Mouse (Mus musculus) urinary bladder, postnatal 10 days (tissue): ENCODE results near the gene Zdhhc9.
A peak's percentile ranks its signal among the peaks of the same experiment; 100 is the strongest.
"Not testable (repeated sequence)": the region's sequence is repeated elsewhere in the genome, so short reads cannot be mapped to it uniquely, and the experiment has no call there.

Experiments
- DNase-seq: peaks from one replicate; pipeline ENCODE4 v3.0.0; 2022; ENCODE audit warnings: low spot score

Zdhhc9 gene

DNA sequence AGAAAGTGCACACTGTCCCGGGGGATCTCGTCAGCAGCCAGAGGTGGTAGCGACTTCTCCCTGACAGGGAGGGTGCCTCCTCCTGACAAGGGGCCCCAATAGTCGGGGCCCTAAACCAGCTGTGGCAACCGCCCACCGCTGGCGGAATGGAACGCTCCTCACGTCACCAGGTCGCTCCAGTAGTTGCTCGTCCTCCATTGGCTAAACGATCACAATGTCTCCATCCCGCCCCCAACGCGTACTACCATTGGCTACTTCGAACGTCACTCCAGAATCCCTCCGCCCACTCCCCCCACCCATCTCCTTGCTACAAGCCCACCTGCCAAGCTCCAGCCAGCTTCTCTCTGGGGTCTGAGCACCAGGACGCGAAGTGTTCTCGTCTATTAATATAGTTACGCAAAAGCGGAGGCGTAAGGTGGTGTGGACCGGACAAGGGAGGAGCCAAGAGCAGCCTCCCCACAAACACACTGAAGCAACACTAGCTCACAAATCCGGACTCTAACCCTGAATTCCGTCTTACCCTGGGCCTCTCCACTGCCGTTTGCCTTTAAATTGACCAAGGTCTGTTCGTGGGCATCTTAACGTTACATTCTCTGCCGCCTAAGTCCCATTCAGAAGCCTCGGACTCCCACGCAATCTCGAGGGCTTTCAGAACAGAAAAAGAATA lies at the start of gene Zdhhc9:
TSS of gene Zdhhc9 (minus strand) at position 360 of the 667 bp plus-strand sequence.
- peak; percentile 33 for DNase-seq

DNA sequence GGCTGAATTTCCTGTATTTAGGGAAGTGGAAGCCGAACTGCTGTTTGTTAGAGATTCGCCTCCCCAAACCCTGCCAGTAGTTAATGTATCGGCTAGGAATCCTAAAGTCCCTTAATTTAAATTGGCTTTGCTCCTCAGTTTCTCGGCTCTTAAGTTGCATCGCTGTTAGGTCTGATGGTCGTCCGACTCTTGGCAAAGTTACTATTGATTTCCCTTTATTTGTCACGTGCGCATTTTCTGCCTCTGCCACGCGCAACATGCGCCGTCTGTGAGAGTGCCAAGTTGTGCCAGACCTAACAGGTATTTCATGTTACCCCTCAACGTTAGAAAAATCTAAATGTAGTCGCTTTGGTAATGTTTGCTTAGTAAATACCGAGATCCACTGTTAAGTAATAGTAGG lies 48.3 kb upstream of the Zdhhc9 start:
- no peak for DNase-seq

DNA sequence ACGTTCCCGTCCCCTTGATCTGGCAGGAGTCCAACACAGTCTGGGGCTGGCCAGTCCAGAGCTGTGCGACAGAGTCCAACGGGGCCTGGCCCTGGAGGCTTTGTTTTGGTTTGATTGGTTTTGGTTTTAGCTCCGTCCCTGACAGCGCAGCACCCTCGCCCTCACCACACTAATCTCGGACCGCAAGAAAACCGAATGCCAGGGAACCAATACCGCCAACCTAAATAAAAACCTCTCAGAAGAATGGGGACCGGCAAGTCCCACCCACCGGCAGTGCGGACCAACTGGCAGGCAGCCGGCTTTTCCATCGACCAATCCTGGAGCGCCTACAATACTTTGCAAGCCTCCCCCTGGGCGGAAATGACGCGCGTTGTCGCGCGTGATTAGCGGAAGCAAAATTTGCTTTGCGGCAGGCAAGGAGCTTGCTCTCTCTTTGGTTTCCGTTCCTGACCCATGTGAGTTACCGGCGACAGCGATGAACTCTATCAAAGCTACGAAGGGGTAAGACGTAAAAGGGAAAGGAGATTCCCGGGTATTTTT lies 47.9 kb upstream of the Zdhhc9 start, which contains the start of gene Utp14a:
TSS of gene Utp14a (plus strand) at position 395 of the 540 bp plus-strand sequence.
- peak; percentile 65 for DNase-seq

DNA sequence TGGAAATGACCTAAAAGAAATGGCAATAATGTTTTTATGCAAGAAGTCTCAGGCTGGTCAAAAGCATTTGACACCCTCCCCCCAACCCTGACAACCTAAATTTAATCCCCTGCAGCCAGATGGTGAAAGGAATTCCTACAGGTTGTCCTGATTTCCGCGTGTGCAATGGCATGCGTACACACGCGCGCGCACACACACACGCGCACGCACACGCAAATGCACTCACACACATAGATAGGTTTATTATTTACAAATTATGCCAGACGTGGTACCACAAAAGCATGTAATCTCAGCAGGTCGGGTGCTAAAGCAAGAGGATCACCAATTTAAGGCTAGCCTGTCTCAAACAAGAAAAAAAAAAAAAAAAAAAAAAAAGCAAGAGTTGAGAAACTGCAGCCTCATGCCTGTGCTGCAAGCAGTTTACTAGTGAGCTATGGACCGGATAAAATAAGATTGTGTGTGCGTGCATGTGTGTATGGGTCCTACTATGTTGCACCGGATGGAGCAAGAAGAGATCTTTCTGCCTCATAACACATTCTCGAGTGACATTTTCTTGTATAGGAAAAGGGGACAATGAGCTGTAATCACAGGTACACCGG lies 47.3 kb upstream of the Zdhhc9 start:
- DNase-seq: no peak

DNA sequence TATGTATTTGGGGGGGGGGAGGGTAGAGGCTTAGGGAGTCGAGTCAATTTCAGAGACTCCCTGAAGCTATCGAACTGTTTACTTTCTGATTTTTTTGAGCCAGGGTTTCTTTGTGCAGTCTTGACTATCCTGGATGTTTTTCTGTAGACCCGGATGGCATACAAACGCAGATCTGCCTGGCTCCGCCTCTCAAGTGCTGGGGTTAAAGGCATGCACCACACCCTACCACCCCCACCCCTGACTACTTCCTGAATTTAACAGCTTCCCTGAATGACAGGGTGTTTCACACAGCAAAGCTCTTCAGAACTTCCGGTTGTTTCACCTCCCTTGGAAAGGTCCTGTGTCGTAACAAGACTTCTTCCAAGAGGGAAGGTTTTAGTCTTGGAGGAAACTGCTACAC lies 25.7 kb upstream of the Zdhhc9 start:
- no peak for DNase-seq

DNA sequence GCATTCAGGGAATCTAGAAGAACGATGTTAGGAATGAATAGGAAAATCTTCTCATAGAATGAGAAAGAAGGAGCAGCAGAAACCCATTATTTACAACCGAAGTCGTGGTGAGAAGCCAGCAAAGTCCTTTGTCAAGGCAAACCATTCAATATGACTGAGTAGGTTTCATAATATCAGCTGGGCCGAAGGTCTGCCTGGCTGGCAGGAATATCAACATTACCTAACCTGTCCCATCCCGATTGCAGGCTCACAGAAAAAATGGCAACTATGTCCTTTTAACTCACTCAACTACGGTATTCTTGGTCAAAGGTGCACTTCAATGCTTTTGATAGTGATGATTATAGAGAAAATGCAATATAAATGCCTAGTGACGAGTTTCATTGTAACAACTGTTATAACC lies 17.5 kb upstream of the Zdhhc9 start:
- DNase-seq: no peak

DNA sequence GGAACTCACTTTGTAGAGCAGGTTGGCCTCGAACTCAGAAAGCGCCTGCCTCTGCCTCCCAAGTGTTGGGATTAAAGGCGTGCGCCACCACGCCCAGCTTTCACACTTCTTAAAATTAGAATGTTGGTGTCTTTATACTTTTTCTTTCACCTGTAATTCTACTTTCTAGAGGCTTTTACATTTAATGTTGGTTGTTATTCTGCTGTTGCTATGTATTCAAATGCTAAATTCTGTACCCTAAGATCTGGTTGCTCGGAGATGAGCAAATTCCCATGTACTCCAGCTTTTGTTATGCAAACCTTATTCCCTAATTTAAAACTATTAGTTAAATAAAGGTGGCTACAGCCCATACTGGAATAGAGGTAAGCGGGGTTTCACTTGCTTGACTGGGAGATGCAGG lies 14.0 kb upstream of the Zdhhc9 start:
- DNase-seq: no peak

DNA sequence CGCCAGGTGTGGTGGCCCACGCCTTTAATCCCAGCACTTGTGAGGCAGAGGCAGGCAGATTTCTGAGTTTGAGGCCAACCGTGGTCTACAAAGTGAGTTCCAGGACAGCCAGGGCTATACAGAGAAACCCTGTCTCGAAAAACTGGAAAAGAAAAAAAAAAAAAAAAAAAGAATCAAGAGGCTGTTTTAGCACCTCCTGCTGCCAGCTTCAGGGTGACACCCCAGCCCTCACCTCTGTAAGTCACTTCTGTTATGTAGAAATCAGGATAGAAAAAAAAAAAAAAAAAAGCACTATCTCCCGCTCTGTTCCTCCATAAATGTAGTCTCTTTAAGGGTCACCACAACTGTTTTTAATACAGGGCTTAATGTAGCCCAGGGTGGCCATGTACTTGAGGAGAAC lies 10.8 kb upstream of the Zdhhc9 start:
- DNase-seq: no peak

DNA sequence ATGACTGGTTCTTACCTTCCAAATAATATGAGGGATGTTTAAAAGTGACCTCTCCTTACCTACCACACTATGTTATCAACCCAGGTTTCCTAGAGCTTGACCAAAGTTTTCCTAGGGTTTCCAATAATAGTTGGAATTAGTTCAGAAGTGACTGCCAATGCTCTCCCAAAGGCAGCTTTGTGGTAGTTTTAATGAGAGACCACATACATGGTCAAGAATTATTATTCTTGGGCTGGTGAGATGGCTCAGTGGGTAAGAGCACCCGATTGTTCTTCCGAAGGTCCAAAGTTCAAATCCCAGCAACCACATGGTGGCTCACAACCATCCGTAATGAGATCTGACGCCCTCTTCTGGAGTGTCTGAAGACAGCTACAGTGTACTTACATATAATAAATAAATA lies 1.1 kb upstream of the Zdhhc9 start:
- DNase-seq: not testable (repeated sequence)

DNA sequence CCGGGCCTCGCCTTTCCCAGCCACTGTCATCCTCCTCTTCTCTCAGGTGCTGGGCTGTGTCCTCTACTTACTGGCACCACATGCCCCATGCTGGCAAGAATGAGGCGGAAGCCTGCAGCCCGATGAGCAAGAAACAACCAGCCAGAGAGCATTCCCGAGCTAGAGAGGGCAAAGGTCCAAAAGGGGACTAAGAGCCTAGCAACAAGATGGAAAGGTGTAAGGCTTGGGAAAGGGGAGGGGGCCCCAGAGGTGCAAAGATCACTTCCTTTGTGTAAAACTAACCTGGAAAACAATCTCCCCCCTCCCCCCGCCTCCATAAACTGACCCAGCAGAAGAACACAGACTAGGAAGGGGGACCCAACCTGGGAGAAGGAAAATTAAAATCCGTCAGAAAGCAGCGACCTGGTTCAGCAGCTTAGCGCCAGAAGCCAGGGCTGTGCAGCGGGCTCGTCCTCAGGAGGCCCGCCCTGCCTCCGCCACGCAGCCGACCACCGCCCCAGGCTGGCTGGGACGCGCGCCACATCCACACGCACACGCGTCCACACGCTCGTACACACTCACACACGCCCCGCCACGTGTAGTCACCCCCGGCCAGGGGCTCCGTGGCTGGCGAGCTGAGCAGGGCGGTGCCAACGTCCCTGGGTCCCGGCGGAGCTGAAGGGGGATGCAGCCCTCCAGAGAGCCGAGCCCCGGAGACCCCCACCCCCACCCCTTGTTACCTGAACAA lies 754 bp downstream of the Zdhhc9 start:
- DNase-seq: no peak

DNA sequence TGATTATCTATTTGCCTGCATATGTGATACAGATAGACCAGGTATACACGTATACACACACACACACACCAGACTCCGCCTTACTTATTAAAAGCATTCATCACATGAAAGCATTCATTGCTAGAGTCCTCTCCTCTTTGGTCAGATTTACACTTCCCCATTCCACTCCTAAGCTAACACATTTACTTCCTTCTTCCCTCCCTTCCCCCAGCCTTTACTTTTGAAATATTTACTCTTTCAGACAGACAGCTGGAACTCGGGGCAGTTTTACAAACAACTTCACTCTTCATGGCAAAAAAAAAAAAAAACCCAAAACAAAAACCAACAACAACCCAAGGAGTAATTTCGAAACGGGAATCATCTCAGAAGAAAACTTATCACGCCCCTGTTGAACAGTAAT lies 4.2 kb downstream of the Zdhhc9 start:
- DNase-seq: no peak

DNA sequence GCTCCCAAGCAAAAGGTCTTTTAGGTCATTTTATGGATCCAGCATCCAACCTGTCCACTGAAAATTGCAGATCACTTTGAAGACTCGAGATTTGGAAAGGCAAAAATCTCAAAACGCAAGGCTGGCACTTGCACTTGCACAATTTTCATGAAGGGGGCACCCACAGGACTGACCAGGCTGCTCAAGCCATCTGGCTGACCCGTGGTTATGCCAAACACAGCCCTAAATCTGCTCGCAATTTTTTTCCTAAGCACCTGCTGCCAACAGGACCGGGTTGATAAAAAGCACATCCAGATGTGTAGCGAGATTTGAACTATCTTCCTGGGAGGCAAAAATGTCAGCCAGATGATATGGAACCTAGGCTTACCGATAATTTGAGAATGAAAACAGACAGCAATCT lies 4.9 kb downstream of the Zdhhc9 start:
- no peak for DNase-seq

DNA sequence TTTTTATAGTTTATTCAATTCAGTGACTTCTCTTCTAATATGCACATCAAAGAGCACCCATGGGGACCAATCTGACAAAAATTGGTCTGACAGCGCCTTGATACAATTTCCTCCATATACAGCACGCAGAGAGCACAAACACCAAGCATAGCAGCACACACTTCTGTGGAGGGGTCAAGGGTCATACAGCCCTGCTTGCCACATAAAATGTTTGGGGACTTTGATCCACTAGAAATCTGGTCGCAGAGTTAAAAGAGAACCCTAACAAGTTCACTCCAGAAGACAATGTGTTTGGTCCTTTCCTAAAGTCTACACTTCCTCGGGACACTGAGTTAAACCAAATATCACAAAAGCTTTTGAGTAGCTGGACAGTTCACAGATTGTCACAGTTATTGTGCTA lies 5.7 kb downstream of the Zdhhc9 start:
- no peak for DNase-seq

DNA sequence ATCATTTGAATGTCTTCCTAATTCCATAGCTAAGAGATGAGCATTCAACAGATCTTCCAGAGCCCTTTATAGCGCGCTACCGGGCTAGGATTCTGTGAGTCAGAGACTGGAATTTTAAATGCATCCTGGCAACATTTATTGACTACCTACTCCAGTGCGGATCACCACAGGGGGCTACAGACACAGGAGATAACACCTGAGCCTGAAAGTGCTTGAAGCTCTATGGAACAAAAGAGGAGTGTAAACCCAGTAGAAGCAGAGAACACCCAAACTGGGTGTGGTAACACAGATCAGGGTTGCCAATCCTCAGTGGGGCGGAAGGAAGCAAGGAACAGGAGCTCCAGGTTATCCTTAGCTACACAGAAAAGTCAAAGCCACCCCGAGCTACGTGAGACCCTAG lies 6.2 kb downstream of the Zdhhc9 start:
- DNase-seq: no peak

DNA sequence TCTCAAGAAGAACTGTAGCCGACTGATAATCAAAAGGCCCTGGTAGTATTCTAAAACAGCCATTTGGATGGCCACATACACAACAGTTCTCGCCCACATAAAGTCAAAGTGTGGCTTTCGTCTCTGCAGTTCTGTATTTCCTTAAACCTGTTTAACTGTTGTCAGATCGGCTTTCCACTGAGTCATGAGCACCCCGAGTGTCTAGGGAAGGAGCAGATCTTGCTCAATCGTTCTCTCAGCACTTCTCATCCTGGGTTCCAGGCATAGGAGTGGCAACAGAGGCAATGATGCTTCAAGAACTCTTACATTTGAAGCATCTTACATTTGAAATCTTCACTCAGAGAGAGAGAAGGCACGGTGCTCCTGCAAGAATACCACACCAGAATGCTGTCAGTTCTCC lies 6.7 kb downstream of the Zdhhc9 start:
- no peak for DNase-seq

DNA sequence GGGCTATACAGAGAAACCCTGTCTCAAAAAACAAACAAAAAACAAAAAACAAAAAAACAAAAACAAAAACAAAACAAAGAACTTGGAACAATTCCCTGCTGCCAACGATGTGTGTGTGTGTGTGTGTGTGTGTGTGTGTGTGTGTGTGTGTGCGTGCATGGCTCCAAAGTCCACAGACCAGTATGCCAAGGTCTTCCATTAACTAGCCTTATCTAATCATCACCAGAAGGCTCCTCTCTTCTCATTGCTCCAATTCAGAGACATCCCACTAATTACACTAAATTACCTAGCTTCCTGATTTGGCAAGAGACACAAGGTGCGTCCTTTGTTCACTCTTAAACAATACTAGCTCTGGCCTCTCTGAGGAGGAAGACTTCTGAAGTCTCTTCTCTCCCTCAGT lies 8.0 kb downstream of the Zdhhc9 start:
- DNase-seq: no peak

DNA sequence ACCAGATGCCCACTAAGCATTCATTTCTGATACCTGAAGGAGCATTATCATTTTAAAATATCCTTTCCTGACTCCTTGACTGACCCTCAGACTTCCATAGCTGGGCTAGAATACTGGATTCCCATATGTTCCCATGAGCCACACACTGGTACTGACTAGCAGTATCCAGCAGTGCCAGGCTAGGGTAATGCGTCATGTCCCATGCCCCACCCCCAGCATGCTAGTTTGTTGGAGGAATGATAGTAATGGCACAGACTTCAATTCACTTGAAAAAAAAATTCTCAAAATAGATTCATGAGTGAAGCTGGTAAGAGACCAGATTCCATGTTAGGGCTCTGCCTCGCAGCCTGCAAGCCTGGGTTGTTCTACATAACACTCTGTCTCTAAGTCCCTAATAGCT lies 9.7 kb downstream of the Zdhhc9 start:
- DNase-seq: no peak

DNA sequence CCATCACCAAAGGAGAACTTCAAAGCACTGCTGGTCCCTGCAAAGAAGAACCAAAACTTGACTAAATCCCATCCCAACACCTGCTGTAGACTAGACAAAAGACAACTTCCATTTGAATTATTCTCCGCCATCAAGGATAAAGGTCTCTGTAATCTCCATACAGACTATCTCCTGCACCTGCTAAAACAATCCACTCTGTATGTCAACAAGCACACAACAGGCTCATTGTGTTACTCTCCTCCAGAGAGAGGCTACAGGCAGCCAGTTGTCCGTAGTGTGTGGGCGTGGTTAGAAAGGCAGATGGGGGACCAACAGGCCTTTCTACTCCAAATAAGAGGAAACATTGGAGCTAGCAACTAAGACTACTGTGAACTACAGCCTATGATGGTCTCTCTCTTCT lies 10.8 kb downstream of the Zdhhc9 start:
- DNase-seq: no peak

DNA sequence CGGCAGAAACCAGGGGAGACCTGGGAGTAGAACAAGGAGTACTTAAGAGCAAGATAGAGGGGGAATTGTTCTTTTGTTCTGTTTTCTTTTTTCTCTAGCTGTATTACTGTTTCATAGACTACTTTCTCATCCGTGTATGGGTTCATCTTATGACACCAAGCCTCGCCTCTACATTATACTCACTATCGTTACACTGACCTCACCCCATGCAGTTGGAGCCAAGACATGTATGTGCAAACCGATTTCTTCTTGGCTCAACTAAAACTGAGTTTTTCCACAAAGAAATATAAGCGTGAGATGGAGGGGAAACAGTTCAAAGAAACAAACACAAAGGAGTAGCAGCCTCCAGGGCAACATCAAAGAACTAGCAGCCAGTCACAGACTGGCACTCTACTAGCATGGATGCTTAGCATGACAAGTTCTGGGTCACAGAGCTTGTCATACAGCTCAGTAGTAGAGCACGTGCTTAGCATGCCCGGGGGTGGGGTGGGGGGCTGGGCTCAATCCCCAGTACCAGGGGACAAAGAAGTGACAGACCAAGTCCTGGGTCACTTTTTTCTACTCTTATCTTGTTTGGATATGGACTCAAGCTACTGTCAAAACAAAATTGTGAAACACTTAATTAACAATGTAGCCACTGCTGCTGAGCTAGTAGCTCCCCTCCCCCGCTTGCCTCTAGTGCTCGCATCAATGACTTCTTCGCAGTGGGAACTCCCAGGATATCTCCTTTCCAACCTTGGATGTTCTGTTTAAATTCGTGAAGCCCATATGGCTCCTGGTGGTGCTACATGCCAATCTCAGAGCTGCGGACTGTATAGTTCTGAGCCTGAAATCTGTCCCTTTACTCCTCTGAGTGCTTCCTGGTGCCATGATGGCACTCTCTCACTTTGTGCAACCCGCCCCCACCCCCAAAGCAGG lies 15.2 kb downstream of the Zdhhc9 start:
- DNase-seq: no peak

DNA sequence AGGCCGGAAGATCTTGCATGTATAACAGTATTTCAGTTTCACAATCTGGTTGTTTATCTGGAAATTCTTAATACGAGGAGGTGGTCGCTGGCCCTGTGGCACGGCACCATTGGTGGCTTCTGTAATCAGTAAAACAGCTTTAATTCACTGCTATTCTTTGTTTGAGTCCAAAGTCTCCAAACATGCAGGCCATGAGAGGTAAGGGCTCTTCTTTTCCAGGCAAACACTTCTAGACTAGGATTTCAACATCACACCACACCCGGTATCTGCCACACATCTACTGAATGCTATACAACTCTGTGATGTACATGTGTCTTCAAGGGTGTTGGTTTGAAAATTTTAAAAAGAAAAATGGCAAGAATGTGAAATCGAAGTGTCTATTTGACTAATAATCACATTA lies 17.4 kb downstream of the Zdhhc9 start:
- no peak for DNase-seq

DNA sequence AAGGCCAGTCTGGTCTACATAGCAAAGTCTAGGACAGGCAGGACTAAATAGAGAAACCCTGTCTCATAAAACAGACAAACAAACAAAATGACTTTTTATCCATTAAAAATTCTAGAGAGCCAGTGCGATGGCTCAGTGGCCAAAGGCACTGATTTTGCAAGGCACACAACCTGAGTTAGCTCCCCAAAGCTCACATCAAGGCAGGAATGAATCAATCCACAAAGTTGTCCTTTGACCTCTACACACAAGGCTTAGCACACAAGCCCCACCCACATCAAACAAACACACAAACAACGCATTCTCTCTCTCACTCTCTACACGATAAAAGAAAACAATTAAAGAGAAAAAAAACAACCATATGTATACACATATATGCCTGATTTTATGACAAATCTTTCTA lies 24.0 kb downstream of the Zdhhc9 start:
- DNase-seq: no peak

DNA sequence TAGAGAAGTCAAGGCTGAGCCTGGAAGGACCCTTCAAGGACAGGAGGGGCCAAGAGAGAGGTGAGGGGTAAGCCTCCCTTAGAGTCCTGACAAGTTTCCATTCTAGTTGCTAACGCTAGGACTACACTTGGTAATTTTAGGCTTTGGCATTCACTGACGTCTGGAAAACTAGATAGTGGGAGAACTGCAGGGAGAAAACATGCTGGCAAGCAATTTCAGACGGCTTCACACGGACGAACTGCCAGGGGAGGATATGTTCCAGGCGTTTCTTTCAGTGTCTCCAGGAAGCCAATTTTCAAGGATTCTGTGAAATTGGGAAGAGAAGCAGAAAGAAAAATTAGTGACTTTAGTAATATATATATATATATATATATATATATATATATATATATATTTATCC lies 26.8 kb downstream of the Zdhhc9 start:
- DNase-seq: no peak
